Mouse (Mus musculus) heart, embryonic 13.5 days (tissue): ENCODE measurements around the gene Map4k1. TPM values are rescaled to one million over a fixed set of nuclear protein-coding genes. Genes with fewer than 3 reads are reported as not detected.
"Not testable (repeated sequence)": the region's sequence is repeated elsewhere in the genome, so short reads cannot be mapped to it uniquely, and the experiment has no call there.

Source experiments
- ATAC-seq: fragments of 200-750 bp; cut with Nextera tagmentation; 2 replicates; pipeline ENCODE4 v1.8.0; 2017; ENCODE audit warnings: moderate TSS enrichment; ENCODE audit not compliant: insufficient number of reproducible peaks, low FRiP score, low TSS enrichment; ENCODE audit errors: extremely low read depth
- H3K27ac ChIP-seq: fragments of 300-500 bp; sonication (generic); replicated peaks from 2 replicates; pipeline ENCODE4 v1.5.1; 2015; ENCODE audit warnings: moderate library complexity, mild to moderate bottlenecking, inconsistent platforms
- H3K27me3 ChIP-seq: fragments of 300-500 bp; sonication (generic); replicated peaks from 2 replicates; pipeline ENCODE4 v1.6.1; 2015; ENCODE audit warnings: mild to moderate bottlenecking, inconsistent platforms
- H3K36me3 ChIP-seq: fragments of 300-500 bp; sonication (generic); 2 replicates; pipeline ENCODE4 v1.6.1; 2015; ENCODE audit warnings: mild to moderate bottlenecking, inconsistent platforms
- H3K4me1 ChIP-seq: fragments of 300-500 bp; sonication (generic); 2 replicates; pipeline ENCODE4 v1.6.1; 2015; ENCODE audit warnings: inconsistent platforms
- H3K4me2 ChIP-seq: fragments of 300-500 bp; sonication (generic); 2 replicates; pipeline ENCODE4 v1.6.1; 2015; ENCODE audit warnings: inconsistent platforms, mild to moderate bottlenecking, moderate library complexity
- H3K4me3 ChIP-seq: fragments of 300-500 bp; sonication (generic); 2 replicates; pipeline ENCODE4 v1.5.1; 2015; ENCODE audit warnings: moderate library complexity, mild to moderate bottlenecking, inconsistent platforms
- H3K9ac ChIP-seq: fragments of 300-500 bp; sonication (generic); 2 replicates; pipeline ENCODE4 v1.6.1; 2015; ENCODE audit warnings: inconsistent platforms, mild to moderate bottlenecking, moderate library complexity
- H3K9me3 ChIP-seq: fragments of 300-500 bp; sonication (generic); 2 replicates; pipeline ENCODE4 v1.6.1; 2016; ENCODE audit warnings: inconsistent platforms
- WGBS: fragments of 180-500 bp; shearing (Covaris S2); methylation state at CpG from one replicate; pipeline ENCODE4 v1.1.7; 2015; ENCODE audit warnings: mixed read lengths; 5-methylcytosine and 5-hydroxymethylcytosine counted together
- polyA plus RNA-seq: library from polyadenylated mRNA; unstranded; fragments of >200 nt; fragmentation: Nextera tagmentation; extraction: Ambion mirVana; gene quantifications from 2 replicates; pipeline ENCODE4 v1.2.1, GENCODE M21; 2015

Map4k1 gene
- polyA plus RNA-seq, 1 experiment from 2014 or later, result 5.3 TPM

GRCm38 (mm10) chr7:28966181-28966580 is 15.7 kb upstream of the Map4k1 start:
- ATAC-seq, result no peak
- no peak overlapping the region for H3K27ac ChIP-seq

GRCm38 (mm10) chr7:28966751-28967505 is 14.9 kb upstream of the Map4k1 start:
- Histone ChIP-seq H3K36me3 (peaks cover 21% of the 10 kb centered on the region), H3K9me3 (no peaks in the 10 kb centered on the region), H3K27ac (no peak overlapping the region), H3K27me3 (no peaks in the 10 kb centered on the region), H3K4me3 (no peak overlapping the region), H3K4me1 (peaks cover 31% of the 10 kb centered on the region), H3K4me2 (no peak overlapping the region), H3K9ac (peak overlapping the region; percentile 28)
- no peak for ATAC-seq
- 59% methylated on average over 4 of the region's 4 CpGs for WGBS

More at GRCm38 (mm10) chr7:28966181-28966580, 15.7 kb upstream of the Map4k1 start:
- Histone ChIP-seq H3K9ac (peak overlapping the region; percentile 28; the same call in 1 of the 2 replicates), H3K4me3 (no peak overlapping the region), H3K27me3 (no peaks in the 10 kb centered on the region), H3K9me3 (no peaks in the 10 kb centered on the region), H3K4me2 (no peak overlapping the region), H3K36me3 (peaks cover 14% of the 10 kb centered on the region), H3K4me1 (peaks cover 24% of the 10 kb centered on the region)
- 77% methylated on average over 4 of the region's 5 CpGs for WGBS

GRCm38 (mm10) chr7:28968120-28968519 is 13.7 kb upstream of the Map4k1 start:
- not testable (repeated sequence) for ATAC-seq, H3K27me3 ChIP-seq, H3K27ac ChIP-seq, H3K4me3 ChIP-seq, H3K4me2 ChIP-seq, H3K9me3 ChIP-seq, H3K9ac ChIP-seq
- Histone ChIP-seq H3K4me1 (peaks cover 32% of the 10 kb centered on the region), H3K36me3 (peaks cover 27% of the 10 kb centered on the region)
- WGBS, result 93% methylated on average over 8 of the region's 8 CpGs

DNA sequence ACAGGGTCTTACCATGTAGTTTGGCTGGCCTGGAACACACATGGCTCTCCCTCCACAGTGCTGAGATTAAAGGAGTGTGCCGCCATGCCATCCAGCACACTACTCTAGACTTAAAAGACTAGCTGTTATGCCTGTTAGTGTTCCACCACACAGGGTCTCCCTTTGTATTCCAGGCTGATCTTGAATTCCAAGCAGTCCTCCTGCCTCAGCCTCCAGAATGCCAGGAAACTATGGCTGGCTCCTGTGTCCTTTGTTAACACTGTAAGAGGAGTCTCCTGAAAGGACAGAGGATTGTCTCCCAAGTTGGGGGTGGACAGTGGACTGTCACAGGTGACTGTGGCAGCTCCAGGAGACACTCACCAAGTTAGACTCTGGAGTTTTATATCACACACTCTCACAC is 12.6 kb upstream of the Map4k1 start:
- 83% methylated on average over 1 of the region's 1 CpGs for WGBS
- no peaks in the 10 kb centered on the region for H3K9me3 ChIP-seq
- ATAC-seq, result no peak

DNA sequence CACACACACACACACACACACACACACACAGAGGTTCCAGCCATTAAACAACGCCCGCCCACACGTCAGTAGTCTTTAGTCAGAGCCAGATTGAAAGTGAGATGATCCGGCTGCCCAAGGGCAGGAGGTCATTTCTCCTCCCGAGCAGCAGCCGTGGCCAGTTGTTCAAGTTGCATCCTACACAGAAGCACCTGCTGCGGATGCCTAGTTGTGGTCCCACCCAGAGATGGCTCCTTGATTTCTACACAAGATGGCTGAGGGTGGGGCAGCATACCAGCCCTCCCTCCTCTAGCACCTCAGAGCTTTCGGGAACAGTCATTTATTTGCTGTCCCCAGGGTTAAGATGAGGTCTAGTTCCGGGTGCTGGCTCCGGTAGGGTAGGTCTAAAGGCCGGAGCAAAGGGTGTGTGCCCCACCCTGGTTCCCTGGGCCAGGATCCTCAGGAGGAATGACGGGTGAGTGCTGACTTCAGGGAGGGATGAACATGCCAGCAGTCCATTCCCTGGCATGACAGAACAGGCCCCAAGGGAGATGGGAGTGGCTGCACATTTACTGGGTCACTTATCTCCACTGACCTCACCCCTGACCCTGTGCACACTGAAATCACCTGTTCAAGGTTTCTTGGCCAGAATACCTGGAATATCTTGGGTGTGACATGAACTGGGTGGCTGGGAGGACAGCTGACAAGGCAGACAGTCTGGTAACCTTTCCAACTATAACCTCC is 12.0 kb upstream of the Map4k1 start:
- H3K9me3 ChIP-seq, result no peaks in the 10 kb centered on the region
- ATAC-seq, result no peak
- 64% methylated on average over 12 of the region's 12 CpGs for WGBS
- no peak overlapping the region for H3K4me2 ChIP-seq
- H3K27me3 ChIP-seq, result no peaks in the 10 kb centered on the region
- H3K27ac ChIP-seq, result no peak overlapping the region
- H3K36me3 ChIP-seq, result peaks cover 44% of the 10 kb centered on the region
- peaks cover 29% of the 10 kb centered on the region for H3K4me1 ChIP-seq
- H3K4me3 ChIP-seq, result no peak overlapping the region
- 0 out of 2 replicates have a peak overlapping the region, but pooled peaks have one; percentile 15 for H3K9ac ChIP-seq

More for the DNA sequence above, 12.6 kb upstream of the Map4k1 start:
- Histone ChIP-seq H3K4me1 (peaks cover 29% of the 10 kb centered on the region), H3K9ac (no peak overlapping the region), H3K4me3 (no peak overlapping the region), H3K36me3 (peaks cover 39% of the 10 kb centered on the region), H3K27ac (no peak overlapping the region), H3K27me3 (no peaks in the 10 kb centered on the region), H3K4me2 (no peak overlapping the region)

DNA sequence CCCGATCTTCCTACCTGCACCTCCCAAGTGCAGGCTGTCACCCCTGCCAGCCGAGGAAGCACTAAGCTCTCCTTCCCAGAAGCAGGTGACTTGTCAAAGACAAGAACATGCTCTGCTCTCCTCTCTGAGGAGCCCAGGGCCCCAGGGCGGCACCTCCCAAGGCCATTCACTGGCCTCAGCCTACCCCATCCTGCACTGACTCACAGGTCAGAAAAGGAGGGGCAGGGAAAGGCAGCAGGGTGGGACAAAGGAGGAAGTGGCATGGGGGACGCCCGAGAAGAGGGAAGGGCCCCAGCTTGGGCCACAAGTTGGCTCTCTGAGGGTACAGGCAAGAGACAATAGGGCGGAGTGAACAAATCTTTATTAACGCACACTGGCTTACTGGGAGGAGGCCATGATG is 10.8 kb upstream of the Map4k1 start:
- peaks cover 55% of the 10 kb centered on the region for H3K36me3 ChIP-seq
- WGBS, result 84% methylated on average over 7 of the region's 7 CpGs
- H3K4me3 ChIP-seq, result no peak overlapping the region
- peak overlapping the region; percentile 2; the same call in 1 of the 2 replicates for H3K9ac ChIP-seq
- H3K9me3 ChIP-seq, result no peaks in the 10 kb centered on the region
- no peaks in the 10 kb centered on the region for H3K27me3 ChIP-seq
- no peak overlapping the region for H3K4me2 ChIP-seq
- peaks cover 29% of the 10 kb centered on the region for H3K4me1 ChIP-seq
- ATAC-seq, result no peak
- peak overlapping the region; percentile 84 for H3K27ac ChIP-seq

DNA sequence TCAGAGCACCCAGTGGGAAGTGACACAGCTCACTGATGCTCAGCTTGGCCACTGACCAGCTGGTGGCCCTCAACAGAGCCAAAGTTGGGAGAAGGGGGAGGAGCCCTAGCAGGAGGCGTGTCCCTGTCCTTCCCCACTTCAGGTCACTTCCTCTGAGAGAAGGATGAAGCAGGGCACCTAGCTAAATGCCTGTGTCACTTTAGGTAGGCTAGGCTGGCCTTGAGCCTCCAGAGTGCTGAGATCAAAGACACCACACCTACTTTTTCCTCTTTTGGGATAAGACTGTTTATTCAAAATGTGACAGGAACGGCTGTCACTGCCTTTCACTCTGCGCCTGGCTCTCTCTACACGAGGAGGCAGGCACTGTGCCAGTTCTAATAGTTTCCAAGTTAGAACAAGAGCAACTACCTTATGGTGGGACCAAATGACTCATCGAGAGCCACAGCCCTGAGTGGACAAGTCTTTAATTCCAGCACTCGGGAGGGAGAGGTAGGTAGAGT is 10.0 kb upstream of the Map4k1 start:
- Histone ChIP-seq H3K4me1 (peaks cover 28% of the 10 kb centered on the region), H3K9me3 (no peaks in the 10 kb centered on the region), H3K4me2 (peak overlapping the region; percentile 5; the same call in 1 of the 2 replicates), H3K4me3 (no peak overlapping the region), H3K36me3 (peaks cover 63% of the 10 kb centered on the region), H3K9ac (0 out of 2 replicates have a peak overlapping the region, but pooled peaks have one; percentile 2), H3K27ac (peak overlapping the region; percentile 84), H3K27me3 (no peaks in the 10 kb centered on the region)
- ATAC-seq, result peak; percentile 40
- 38% methylated on average over 6 of the region's 6 CpGs for WGBS

- 0 out of 2 replicates have a peak overlapping the region, but pooled peaks have one; percentile 5 for H3K4me2 ChIP-seq
- H3K4me3 ChIP-seq, result no peak overlapping the region
- H3K36me3 ChIP-seq, result peaks cover 70% of the 10 kb centered on the region
- 58% methylated on average over 8 of the region's 8 CpGs for WGBS
- ATAC-seq, result no peak
- peak overlapping the region; percentile 51 for H3K9ac ChIP-seq
- peaks cover 24% of the 10 kb centered on the region for H3K4me1 ChIP-seq
- H3K27ac ChIP-seq, result peak overlapping the region; percentile 84
- H3K9me3 ChIP-seq, result no peaks in the 10 kb centered on the region
- H3K27me3 ChIP-seq, result no peaks in the 10 kb centered on the region
Measured at GRCm38 (mm10) chr7:28972542-28972985, 9.3 kb upstream of the Map4k1 start.

DNA sequence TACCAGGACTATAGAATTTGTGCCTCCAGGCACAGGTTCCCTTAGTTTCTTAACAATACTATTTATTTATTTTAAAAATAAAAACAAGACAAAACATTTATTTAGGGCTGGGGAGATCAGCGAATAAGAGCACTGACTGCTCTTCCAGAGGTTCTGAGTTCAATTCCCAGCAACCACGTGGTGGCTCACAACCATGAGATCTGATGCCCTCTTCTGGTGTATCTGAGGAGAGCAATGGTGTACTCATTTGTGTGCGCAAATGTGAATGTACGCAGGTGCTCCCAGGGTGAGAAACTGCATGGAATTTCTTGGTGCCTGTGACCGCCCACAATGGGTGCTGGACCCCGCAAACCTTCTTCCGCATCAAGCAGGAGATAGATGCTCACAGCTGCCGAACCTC is 8.8 kb upstream of the Map4k1 start:
- 84% methylated on average over 8 of the region's 8 CpGs for WGBS
- no peak for ATAC-seq

GRCm38 (mm10) chr7:28977556-28977955 is 4.3 kb upstream of the Map4k1 start:
- no peak overlapping the region for H3K4me2 ChIP-seq
- no peak overlapping the region for H3K9ac ChIP-seq
- H3K36me3 ChIP-seq, result peaks cover 73% of the 10 kb centered on the region
- no peak for ATAC-seq
- no peaks in the 10 kb centered on the region for H3K27me3 ChIP-seq
- 81% methylated on average over 9 of the region's 9 CpGs for WGBS
- no peaks in the 10 kb centered on the region for H3K9me3 ChIP-seq
- peaks cover 17% of the 10 kb centered on the region for H3K4me1 ChIP-seq
- H3K4me3 ChIP-seq, result no peak overlapping the region
- H3K27ac ChIP-seq, result no peak overlapping the region

More for the DNA sequence above, 8.8 kb upstream of the Map4k1 start:
- H3K27ac ChIP-seq, result 0 out of 2 replicates have a peak overlapping the region, but pooled peaks have one; percentile 84
- peaks cover 75% of the 10 kb centered on the region for H3K36me3 ChIP-seq
- H3K9me3 ChIP-seq, result no peaks in the 10 kb centered on the region
- H3K4me3 ChIP-seq, result no peak overlapping the region
- no peaks in the 10 kb centered on the region for H3K27me3 ChIP-seq
- no peak overlapping the region for H3K9ac ChIP-seq
- H3K4me1 ChIP-seq, result peaks cover 24% of the 10 kb centered on the region
- H3K4me2 ChIP-seq, result no peak overlapping the region
